Mouse (Mus musculus): ENCODE measurements around the gene Plekhh1. TPM values are rescaled to one million over a fixed set of nuclear protein-coding genes. Genes with fewer than 3 reads are reported as not detected.

Gene Plekhh1
- polyA plus RNA-seq, 1 experiment from 2014 or later = 3.6 TPM

- WGBS = 62% methylated on average over 3 of the region's 3 CpGs
- Histone ChIP-seq H3K9me3 (no peaks in the 10 kb centered on the region), H3K36me3 (no peaks in the 10 kb centered on the region), H3K4me1 (replicated peaks) (no peaks in the 10 kb centered on the region), H3K27ac (replicated peaks) (no peak overlapping the region), H3K4me2 (no peak overlapping the region), H3K4me3 (no peak overlapping the region), H3K9ac (no peak overlapping the region), H3K27me3 (no peaks in the 10 kb centered on the region)
- ATAC-seq (ENCODE audit: low read depth) = peak; percentile 40; the same call in 1 of the 2 replicates
These were observed 68.3 kb downstream of the Plekhh1 start for GRCm38 (mm10) chr12:79097106-79097752.

- Histone ChIP-seq H3K9ac (no peak overlapping the region), H3K36me3 (no peaks in the 10 kb centered on the region), H3K4me3 (no peak overlapping the region), H3K4me1 (replicated peaks) (no peaks in the 10 kb centered on the region), H3K4me2 (no peak overlapping the region), H3K9me3 (no peaks in the 10 kb centered on the region), H3K27me3 (no peaks in the 10 kb centered on the region), H3K27ac (replicated peaks) (no peak overlapping the region)
- ATAC-seq (ENCODE audit: low read depth) = no peak
- WGBS = 89% methylated on average over 3 of the region's 3 CpGs
These were observed 74.8 kb downstream of the Plekhh1 start for GRCm38 (mm10) chr12:79103773-79104172.

GRCm38 (mm10) chr12:79104544-79104943, 75.6 kb downstream of the Plekhh1 start:
- no peaks in the 10 kb centered on the region for H3K27me3 ChIP-seq
- H3K9ac ChIP-seq = no peak overlapping the region
- H3K4me1 ChIP-seq (replicated peaks) = no peaks in the 10 kb centered on the region
- no peak overlapping the region for H3K4me3 ChIP-seq
- 63% methylated on average over 2 of the region's 2 CpGs for WGBS
- ATAC-seq (ENCODE audit: low read depth) = no peak
- no peak overlapping the region for H3K27ac ChIP-seq (replicated peaks)
- no peak overlapping the region for H3K4me2 ChIP-seq
- H3K36me3 ChIP-seq = no peaks in the 10 kb centered on the region
- H3K9me3 ChIP-seq = no peaks in the 10 kb centered on the region

GRCm38 (mm10) chr12:79105312-79105711, 76.3 kb downstream of the Plekhh1 start:
- no peak overlapping the region for H3K4me2 ChIP-seq
- 79% methylated on average over 5 of the region's 5 CpGs for WGBS
- no peak for ATAC-seq (ENCODE audit: low read depth)
- H3K4me1 ChIP-seq (replicated peaks) = no peaks in the 10 kb centered on the region
- no peak overlapping the region for H3K27ac ChIP-seq (replicated peaks)
- H3K4me3 ChIP-seq = no peak overlapping the region
- H3K36me3 ChIP-seq = no peaks in the 10 kb centered on the region
- no peak overlapping the region for H3K9ac ChIP-seq
- H3K27me3 ChIP-seq = no peaks in the 10 kb centered on the region
- no peaks in the 10 kb centered on the region for H3K9me3 ChIP-seq

- Histone ChIP-seq H3K27me3 (no peaks in the 10 kb centered on the region), H3K9ac (no peak overlapping the region), H3K4me1 (replicated peaks) (no peaks in the 10 kb centered on the region), H3K4me2 (no peak overlapping the region), H3K27ac (replicated peaks) (no peak overlapping the region), H3K36me3 (no peaks in the 10 kb centered on the region), H3K4me3 (no peak overlapping the region), H3K9me3 (no peaks in the 10 kb centered on the region)
- WGBS = 87% methylated on average over 4 of the region's 4 CpGs
- no peak for ATAC-seq (ENCODE audit: low read depth)
These were observed 90.0 kb downstream of the Plekhh1 start for GRCm38 (mm10) chr12:79118991-79119390.

GRCm38 (mm10) chr12:79122820-79123219, 93.9 kb downstream of the Plekhh1 start:
- no peak overlapping the region for H3K4me2 ChIP-seq
- 30% methylated on average over 3 of the region's 3 CpGs for WGBS
- no peaks in the 10 kb centered on the region for H3K9me3 ChIP-seq
- H3K27ac ChIP-seq (replicated peaks) = no peak overlapping the region
- H3K36me3 ChIP-seq = no peaks in the 10 kb centered on the region
- H3K27me3 ChIP-seq = no peaks in the 10 kb centered on the region
- no peak overlapping the region for H3K4me3 ChIP-seq
- H3K4me1 ChIP-seq (replicated peaks) = no peaks in the 10 kb centered on the region
- peak; percentile 19; the same call in 1 of the 2 replicates for ATAC-seq (ENCODE audit: low read depth)
- no peak overlapping the region for H3K9ac ChIP-seq

- H3K9ac ChIP-seq = peak within 1 kb of the TSS; percentile 68
- no peaks in the 10 kb centered on the region for H3K36me3 ChIP-seq
- peak within 1 kb of the TSS; percentile 89 for H3K4me2 ChIP-seq
- no peaks in the 10 kb centered on the region for H3K9me3 ChIP-seq
- under 1% methylated on average over 47 of the region's 47 CpGs for WGBS
- H3K27ac ChIP-seq (replicated peaks) = peak within 1 kb of the TSS; percentile 57
- H3K4me1 ChIP-seq (replicated peaks) = peaks cover 21% of the 10 kb centered on the region; the same call in 1 of the 2 replicates
- ATAC-seq (ENCODE audit: low read depth) = peak; percentile 98
- peaks cover 41% of the 10 kb centered on the region for H3K27me3 ChIP-seq
- peak within 1 kb of the TSS; percentile 55 for H3K4me3 ChIP-seq
These were observed 101.6 kb downstream of the Plekhh1 start, which contains the start of gene Arg2 for GRCm38 (mm10) chr12:79130299-79131177. Gene Arg2, plus strand, starts transcription at chr12:79130777.

Other genes starting within 250 kb of the Plekhh1 start
- gene Atp6v1d, start 167.5 kb upstream of the Plekhh1 start, polyA plus RNA-seq (2015; fragmentation: Nextera tagmentation; extraction: Ambion mirVana) = 125 and 128 TPM in 2 replicates
- 167 and 176 TPM in 2 replicates for gene Eif2s1, start 167.3 kb upstream of the Plekhh1 start, polyA plus RNA-seq (2015; fragmentation: Nextera tagmentation; extraction: Ambion mirVana)
- gene Plek2, start 122.2 kb upstream of the Plekhh1 start, polyA plus RNA-seq (2015; fragmentation: Nextera tagmentation; extraction: Ambion mirVana) = 1.0 and 1.1 TPM in 2 replicates
- 44.2 and 50.6 TPM in 2 replicates for gene Tmem229b, start 21.5 kb upstream of the Plekhh1 start, polyA plus RNA-seq (2015; fragmentation: Nextera tagmentation; extraction: Ambion mirVana)
- 21.7 and 24.1 TPM in 2 replicates for gene Pigh, start 60.5 kb downstream of the Plekhh1 start, polyA plus RNA-seq (2015; fragmentation: Nextera tagmentation; extraction: Ambion mirVana)
- gene Arg2, start 101.6 kb downstream of the Plekhh1 start, polyA plus RNA-seq (2015; fragmentation: Nextera tagmentation; extraction: Ambion mirVana) = 33.1 and 35.5 TPM in 2 replicates
- gene Vti1b, start 143.5 kb downstream of the Plekhh1 start, polyA plus RNA-seq (2015; fragmentation: Nextera tagmentation; extraction: Ambion mirVana) = 201 and 207 TPM in 2 replicates
- 24.4 and 25.9 TPM in 2 replicates for gene Rdh11, start 163.1 kb downstream of the Plekhh1 start, polyA plus RNA-seq (2015; fragmentation: Nextera tagmentation; extraction: Ambion mirVana)
- gene Rdh12, start 179.8 kb downstream of the Plekhh1 start, polyA plus RNA-seq (2015; fragmentation: Nextera tagmentation; extraction: Ambion mirVana) = 0.88 and 1.1 TPM in 2 replicates